23 mouse cellular contexts compared by ENCODE assay signal in the genomic region with DNA sequence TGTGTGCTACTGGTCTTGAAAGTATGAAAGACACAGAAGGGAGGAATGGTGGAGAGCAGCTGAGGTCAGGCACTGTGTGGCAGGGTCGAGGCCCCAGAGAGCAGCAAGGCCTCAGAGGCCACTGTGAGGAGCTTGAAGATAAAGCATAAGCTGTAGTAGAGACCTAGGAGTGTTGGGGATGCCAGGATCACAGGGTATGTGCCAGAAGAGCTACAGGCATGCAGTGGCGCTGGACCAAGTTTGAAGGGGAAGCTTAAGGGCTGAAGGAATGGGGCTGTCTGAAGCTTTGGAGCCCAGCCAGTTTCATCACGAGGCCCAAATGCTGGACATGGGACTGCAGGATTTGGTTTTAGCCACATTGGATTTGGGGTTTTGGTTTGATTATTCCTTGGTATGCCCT. TPM values are rescaled to one million over a fixed set of nuclear protein-coding genes. Genes with fewer than 3 reads are reported as not detected.
A peak's percentile ranks its signal among the peaks of the same experiment; 100 is the strongest.
DNase-seq lines count a peak whose midpoint lies in the region; ATAC-seq and TF ChIP-seq lines count a peak whose summit lies in the region.
"Not testable (repeated sequence)": the region's sequence is repeated elsewhere in the genome, so short reads cannot be mapped to it uniquely, and the experiment has no call there.
"Had no signal": no experiment of that assay in that cellular context is flagged by ENCODE, and none has a peak within 500 bp of the region (broad histone marks: within the 10 kb centered on the region; RNA-seq: fewer than 3 reads in every experiment).

No protein-coding gene starts in this region.

- H3K9me3 ChIP-seq in heart, embryonic 16.5 days (replicated peaks; ENCODE audit: control insufficient read depth, low read length); lung, postnatal 0 days (ENCODE audit: low read length): not testable (repeated sequence)

- DNase-seq in heart, adult 18-20 months, result peak; percentile 10 to 18
- peak; percentile 37 to 48 for DNase-seq in heart, postnatal 10 days
- peak; percentile 33 to 37 for DNase-seq in lung, adult 18-20 months
- not testable (repeated sequence) for DNase-seq in lung, postnatal 0 days (ENCODE audit: low spot score)
- DNase-seq in lung, postnatal 14 days, result peak; percentile 34
- peak; percentile 47 for DNase-seq in lung, postnatal 36 days

- WGBS in heart, embryonic 16.5 days, result 38% methylated on average over 3 of the region's 3 CpGs
- WGBS in lung, postnatal 0 days, result 56% methylated on average over 3 of the region's 3 CpGs

- not testable (repeated sequence) for H3K27ac ChIP-seq in heart, embryonic 16.5 days (ENCODE audit: low read length); lung, postnatal 0 days (ENCODE audit: low read length)

- TF ChIP-seq CTCF in lung, postnatal 0 days (IDR thresholded peaks at IDR 0.05), result not testable (repeated sequence)

- not testable (repeated sequence) for TF ChIP-seq EP300 in lung, postnatal 0 days (IDR thresholded peaks at IDR 0.05)

- not testable (repeated sequence) for H3K4me1 ChIP-seq in heart, embryonic 16.5 days (ENCODE audit: control insufficient read depth, insufficient read depth, low read length); lung, postnatal 0 days (ENCODE audit: insufficient read depth, low read depth, low read length)

- H3K4me2 ChIP-seq in heart, embryonic 16.5 days (ENCODE audit: low read depth, low read length); lung, postnatal 0 days (replicated peaks; ENCODE audit: low read depth, low read length): not testable (repeated sequence)

- H3K9ac ChIP-seq in heart, embryonic 16.5 days (ENCODE audit: low read length); lung, postnatal 0 days (replicated peaks; ENCODE audit: low read depth): not testable (repeated sequence)

- not testable (repeated sequence) for H3K4me3 ChIP-seq in heart, embryonic 16.5 days (ENCODE audit: low read length); lung, postnatal 0 days (ENCODE audit: low read depth, low read length)

- peaks cover 42% of the 10 kb centered on the region for H3K36me3 ChIP-seq in heart, embryonic 16.5 days (ENCODE audit: control insufficient read depth, insufficient read depth)
- peaks cover 18% of the 10 kb centered on the region for H3K36me3 ChIP-seq in lung, postnatal 0 days (ENCODE audit: insufficient read depth, low read length)

- H3K27me3 ChIP-seq in heart, embryonic 16.5 days (ENCODE audit: control insufficient read depth, insufficient read depth, low read length); lung, postnatal 0 days (replicated peaks; ENCODE audit: insufficient read depth, low read length): not testable (repeated sequence)

- intact Hi-C loops in heart, postnatal 10 days (cut with DNase I), result not testable (repeated sequence)

- ATAC-seq in heart, embryonic 16.5 days (replicated peaks; ENCODE audit: extremely low read depth, insufficient read depth, low FRiP score), result peak; percentile 77
- ATAC-seq in lung, postnatal 0 days, result peak; percentile 44; the same call in 1 of the 2 replicates

RNA-seq across cellular contexts. Expression of a gene that starts 44.5 kb away (rescaled TPM):
- not detected for total RNA-seq in heart, adult 18-20 months (2021)
- polyA plus RNA-seq in heart, embryonic 16.5 days (2015; fragmentation: Nextera tagmentation; extraction: Ambion mirVana), result not detected in 2 replicates
- total RNA-seq in heart, postnatal 10 days (2021), result not detected
- not detected in 2 replicates for polyA plus RNA-seq in lung, postnatal 0 days (2015; fragmentation: Nextera tagmentation; extraction: Ambion mirVana)
- total RNA-seq: adrenal gland, adult 18-20 months; adrenal gland, adult 8-10 months; adrenal gland, postnatal 14 days; adrenal gland, postnatal 36 days; ES-E14; MEL had no signal
- polyA plus RNA-seq: activated CD4-positive, CD25-positive, alpha-beta regulatory T cell, adult 4 months; C2C12; cerebellum, adult 2 months; cortical plate, adult 2 months; embryonic facial prominence, embryonic 10.5 days; embryonic facial prominence, embryonic 12.5 days; embryonic facial prominence, embryonic 14.5 days; forebrain, embryonic 11.5 days; forebrain, embryonic 13.5 days; forebrain, embryonic 15.5 days had no signal

RNA-seq across cellular contexts. Expression of a gene that starts 54.7 kb away (rescaled TPM):
- total RNA-seq in heart, adult 18-20 months (2021), result 10 to 100 TPM; 12.3 to 14.2 TPM
- polyA plus RNA-seq in heart, embryonic 16.5 days (2015; fragmentation: Nextera tagmentation; extraction: Ambion mirVana), result 27.5 and 29.4 TPM in 2 replicates
- total RNA-seq in heart, postnatal 10 days (2021), result 10 to 100 TPM; 19.3 to 19.7 TPM
- polyA plus RNA-seq in lung, postnatal 0 days (2015; fragmentation: Nextera tagmentation; extraction: Ambion mirVana), result 20.9 and 21.7 TPM in 2 replicates
